Mouse (Mus musculus): ENCODE measurements at regions not wholly inside any gene's neighbourhood (a gene's known extent, or its start where the extent isn't known, plus 50 kb on each side); places are given as distances from the start of the nearest gene placed in this dataset.

DNA sequence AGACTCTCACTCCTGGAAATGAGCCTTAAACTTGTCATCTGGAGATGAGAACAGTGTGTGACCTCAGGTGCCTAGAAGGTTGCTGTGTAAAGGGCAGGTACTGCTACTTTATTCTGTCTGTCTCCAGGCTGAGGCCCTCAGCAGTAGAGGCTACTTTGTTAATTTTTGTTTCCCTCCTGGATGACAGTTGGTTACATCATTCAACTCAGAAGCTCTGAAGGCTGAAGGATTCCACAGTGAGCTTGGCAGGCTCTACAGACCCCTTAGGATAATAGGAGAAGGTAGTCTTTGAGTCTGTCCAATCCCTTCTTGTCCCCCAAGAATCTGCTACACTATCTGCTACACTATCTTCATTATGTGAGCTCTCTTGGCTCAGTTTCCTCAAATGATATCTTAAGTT lies 269.7 kb downstream of the Tcf7l2 start:
- no peak for TF ChIP-seq CTCF (IDR thresholded peaks at IDR 0.05; ENCODE audit: extremely low read depth, insufficient read depth, insufficient read length, insufficient replicate concordance)
- no peak for TF ChIP-seq POLR2A (IDR thresholded peaks at IDR 0.05; ENCODE audit: low read depth, low read length)
